14 mouse cellular contexts compared by ENCODE assay signal in the genomic region with DNA sequence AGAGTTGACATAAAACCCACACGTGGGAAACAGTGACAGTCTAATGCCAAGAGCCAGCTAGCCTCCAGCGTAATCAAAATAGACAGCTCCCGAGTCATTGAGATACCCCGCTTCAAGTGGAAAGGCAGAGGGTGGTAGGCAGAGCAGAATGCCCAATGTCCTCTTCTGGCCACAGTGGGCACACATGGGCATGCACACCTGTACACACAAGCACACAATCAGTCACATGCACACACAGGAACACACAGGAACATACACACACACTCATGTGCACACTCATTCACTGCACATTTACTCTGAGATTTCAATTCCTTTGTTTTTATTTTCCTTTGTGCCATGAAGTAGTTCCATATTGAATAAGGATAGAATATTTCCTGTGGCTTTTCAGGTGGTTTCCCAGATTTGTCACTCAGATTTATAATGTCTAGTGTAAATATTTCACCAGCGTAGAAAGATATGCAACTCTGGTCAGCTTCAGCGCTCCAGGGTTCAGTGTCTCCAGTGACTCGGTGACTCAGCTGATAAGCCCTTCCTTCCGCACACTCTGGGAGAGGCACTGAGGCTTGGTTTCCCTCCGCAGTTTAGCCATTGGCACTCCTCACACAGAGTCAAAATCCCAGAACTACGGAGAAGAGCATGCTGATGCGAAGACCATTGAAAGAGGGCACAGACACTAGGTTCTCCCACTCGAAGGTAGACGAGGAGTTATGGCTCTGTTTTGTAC. TPM values are rescaled to one million over a fixed set of nuclear protein-coding genes. Genes with fewer than 3 reads are reported as not detected.
A peak's percentile ranks its signal among the peaks of the same experiment; 100 is the strongest.
DNase-seq lines count a peak whose midpoint lies in the region; ATAC-seq and TF ChIP-seq lines count a peak whose summit lies in the region.
"Had no signal": no experiment of that assay in that cellular context is flagged by ENCODE, and none has a peak within 500 bp of the region (broad histone marks: within the 10 kb centered on the region; RNA-seq: fewer than 3 reads in every experiment).

No protein-coding gene starts in this region.

- TF ChIP-seq POLR2A in kidney, adult 2 months (IDR thresholded peaks at IDR 0.05; ENCODE audit: low read depth, low read length), result no peak

- H3K4me3 ChIP-seq in kidney, adult 2 months (ENCODE audit: insufficient read depth, low read depth, low read length), result no peak overlapping the region
- no peak overlapping the region for H3K4me3 ChIP-seq in heart, embryonic 12.5 days
- H3K4me3 ChIP-seq in liver, postnatal 0 days (ENCODE audit: low read depth, low read length), result no peak overlapping the region

- WGBS in kidney, adult 2 months, result 61% methylated on average over 13 of the region's 13 CpGs
- WGBS in heart, embryonic 12.5 days, result 27% methylated on average over 13 of the region's 13 CpGs
- 40% methylated on average over 13 of the region's 13 CpGs for WGBS in liver, postnatal 0 days (ENCODE audit: insufficient replicate concordance)

- intact Hi-C loops in gastrocnemius, postnatal 14 days (cut with DNase I; ENCODE audit: low total_unique reads), result no loop called here
- intact Hi-C loops in left cerebral cortex, postnatal 4 days (cut with DNase I), result no loop called here

- H3K27me3 ChIP-seq in kidney, adult 2 months (replicated peaks; ENCODE audit: control insufficient read depth, insufficient read depth, low read length), result no peaks in the 10 kb centered on the region
- no peaks in the 10 kb centered on the region for H3K27me3 ChIP-seq in heart, embryonic 12.5 days (replicated peaks)
- H3K27me3 ChIP-seq in liver, postnatal 0 days (ENCODE audit: insufficient read depth, low read length), result no peaks in the 10 kb centered on the region
- H3K27me3 ChIP-seq: CH12.LX had no signal

- no peaks in the 10 kb centered on the region for H3K36me3 ChIP-seq in kidney, adult 2 months (ENCODE audit: control insufficient read depth, insufficient read depth, low read length)
- peaks cover 4% of the 10 kb centered on the region; the same call in 1 of the 2 replicates for H3K36me3 ChIP-seq in heart, embryonic 12.5 days
- H3K36me3 ChIP-seq in liver, postnatal 0 days (replicated peaks; ENCODE audit: insufficient read depth, low read length), result no peaks in the 10 kb centered on the region

- no peak for TF ChIP-seq EP300 in liver, postnatal 0 days (IDR thresholded peaks at IDR 0.05; ENCODE audit: low read depth)

- DNase-seq in kidney, adult 2 months, result peak; percentile 32
- DNase-seq in kidney, adult 11 months, result no peak
- DNase-seq in MN1 (ENCODE audit: low spot score), result peak; percentile 13
- no peak for DNase-seq in liver, postnatal 0 days
- DNase-seq in gastrocnemius, postnatal 14 days, result no peak
- DNase-seq in cerebellum, postnatal 4 days (ENCODE audit: low spot score in 2 of 2), result no peak
- DNase-seq in left cerebral cortex, postnatal 4 days, result no peak

- 0 out of 2 replicates have a peak overlapping the region, but pooled peaks have one; percentile 1 for H3K9ac ChIP-seq in heart, embryonic 12.5 days
- no peak overlapping the region for H3K9ac ChIP-seq in liver, postnatal 0 days (replicated peaks)

- no peaks in the 10 kb centered on the region for H3K4me1 ChIP-seq in kidney, adult 2 months (ENCODE audit: control insufficient read depth, insufficient read depth, low read length)
- H3K4me1 ChIP-seq in heart, embryonic 12.5 days (replicated peaks), result peaks cover 37% of the 10 kb centered on the region
- no peaks in the 10 kb centered on the region for H3K4me1 ChIP-seq in liver, postnatal 0 days (ENCODE audit: insufficient read depth)

- H3K9me3 ChIP-seq in heart, embryonic 12.5 days (replicated peaks), result peaks cover 3% of the 10 kb centered on the region; the same call in 1 of the 2 replicates
- no peaks in the 10 kb centered on the region for H3K9me3 ChIP-seq in liver, postnatal 0 days (ENCODE audit: low read length)

- H3K27ac ChIP-seq in kidney, adult 2 months (ENCODE audit: insufficient read depth, low read depth, low read length), result no peak overlapping the region
- H3K27ac ChIP-seq in heart, embryonic 12.5 days (ENCODE audit: poor library complexity, severe bottlenecking), result peak overlapping the region; percentile 78
- no peak overlapping the region for H3K27ac ChIP-seq in liver, postnatal 0 days (ENCODE audit: low read depth)

- H3K4me2 ChIP-seq in heart, embryonic 12.5 days, result peak overlapping the region; percentile 43
- peak overlapping the region; percentile 3; the same call in 1 of the 2 replicates for H3K4me2 ChIP-seq in liver, postnatal 0 days (ENCODE audit: low read depth, low read length)

- TF ChIP-seq CTCF in kidney, adult 2 months (conservative IDR thresholded peaks at IDR 0.05; ENCODE audit: insufficient read depth, insufficient read length, low read depth, low read length), result no peak
- no peak for TF ChIP-seq CTCF in liver, postnatal 0 days (IDR thresholded peaks at IDR 0.05; ENCODE audit: low read depth)

- peak; percentile 82; the same call in 1 of the 2 replicates for ATAC-seq in heart, embryonic 12.5 days (ENCODE audit: insufficient number of reproducible peaks, low FRiP score)
- ATAC-seq in liver, postnatal 0 days, result no peak

RNA-seq across cellular contexts. Expression of gene Gm17571, which starts 4.4 kb away (rescaled TPM):
- polyA plus RNA-seq in kidney, adult 2 months (2012; rRNA removed), result not detected in 2 replicates
- not detected in 2 replicates for polyA plus RNA-seq in heart, embryonic 12.5 days (2016; fragmentation: Nextera tagmentation; extraction: Ambion mirVana)
- polyA plus RNA-seq in liver, postnatal 0 days (2015; fragmentation: Nextera tagmentation; extraction: Ambion mirVana), result not detected in 2 replicates
- not detected for total RNA-seq in gastrocnemius, postnatal 14 days (2021)
- not detected for total RNA-seq in left cerebral cortex, postnatal 4 days (2021)
- total RNA-seq: CH12.LX; gastrocnemius, postnatal 4 days; layer of hippocampus, adult 8-10 months had no signal
- polyA plus RNA-seq: brain, embryonic 14.5 days; embryonic facial prominence, embryonic 11.5 days; liver, embryonic 16.5 days had no signal

Comparison
In these comparisons a context has a peak if more than half of its experiments do, and no peak if none do; other contexts are left out.
1. DNase-seq: peak in kidney, adult 2 months (single experiment) and MN1 (single experiment); none in kidney, adult 11 months (single experiment), liver, postnatal 0 days (single experiment), gastrocnemius, postnatal 14 days (single experiment), cerebellum, postnatal 4 days (0 of 2) and left cerebral cortex, postnatal 4 days (single experiment).